9 mouse cellular contexts compared by ENCODE assay signal in genomic region chr2:127453764-127454163, GRCm38 (mm10). TPM values are rescaled to one million over a fixed set of nuclear protein-coding genes. Genes with fewer than 3 reads are reported as not detected.
A peak's percentile ranks its signal among the peaks of the same experiment; 100 is the strongest.
DNase-seq lines count a peak whose midpoint lies in the region; ATAC-seq and TF ChIP-seq lines count a peak whose summit lies in the region.
"Had no signal": no experiment of that assay in that cellular context is flagged by ENCODE, and none has a peak within 500 bp of the region (broad histone marks: within the 10 kb centered on the region; RNA-seq: fewer than 3 reads in every experiment).

No protein-coding gene starts in this region.

- H3K36me3 ChIP-seq in neural tube, embryonic 15.5 days: no peaks in the 10 kb centered on the region
- H3K36me3 ChIP-seq in limb, embryonic 11.5 days (ENCODE audit: control insufficient read depth, insufficient read depth, low read length): no peaks in the 10 kb centered on the region
- H3K36me3 ChIP-seq: hindbrain, embryonic 15.5 days had no signal

- H3K4me1 ChIP-seq in neural tube, embryonic 15.5 days: no peaks in the 10 kb centered on the region
- no peaks in the 10 kb centered on the region for H3K4me1 ChIP-seq in bone marrow macrophage, adult 2 months (ENCODE audit: control insufficient read depth, insufficient read depth, low read length)
- no peaks in the 10 kb centered on the region for H3K4me1 ChIP-seq in embryonic fibroblast, embryonic 13.5 days (ENCODE audit: control insufficient read depth, insufficient read depth, low read length)
- H3K4me1 ChIP-seq in limb, embryonic 11.5 days (ENCODE audit: control insufficient read depth, insufficient read depth, low read length): no peaks in the 10 kb centered on the region
- H3K4me1 ChIP-seq: hindbrain, embryonic 15.5 days had no signal

- no peak overlapping the region for H3K4me3 ChIP-seq in neural tube, embryonic 15.5 days (replicated peaks)
- no peak overlapping the region for H3K4me3 ChIP-seq in bone marrow macrophage, adult 2 months (ENCODE audit: insufficient read depth, low read length)
- no peak overlapping the region for H3K4me3 ChIP-seq in embryonic fibroblast, embryonic 13.5 days (ENCODE audit: insufficient read depth, low read length)
- H3K4me3 ChIP-seq in limb, embryonic 11.5 days (ENCODE audit: low read depth, low read length): no peak overlapping the region
- H3K4me3 ChIP-seq: hindbrain, embryonic 15.5 days had no signal

- no peak overlapping the region for H3K27ac ChIP-seq in neural tube, embryonic 15.5 days (replicated peaks)
- no peak overlapping the region for H3K27ac ChIP-seq in bone marrow macrophage, adult 2 months (ENCODE audit: insufficient read depth, low read depth, low read length)
- H3K27ac ChIP-seq in embryonic fibroblast, embryonic 13.5 days (ENCODE audit: insufficient read depth, low read length): no peak overlapping the region
- H3K27ac ChIP-seq in limb, embryonic 11.5 days (replicated peaks; ENCODE audit: low read depth, low read length): no peak overlapping the region
- H3K27ac ChIP-seq: hindbrain, embryonic 15.5 days had no signal

- no peak overlapping the region for H3K9ac ChIP-seq in neural tube, embryonic 15.5 days (replicated peaks)
- no peak overlapping the region for H3K9ac ChIP-seq in limb, embryonic 11.5 days (ENCODE audit: low read length)
- H3K9ac ChIP-seq: hindbrain, embryonic 15.5 days had no signal

- 3% methylated on average over 5 of the region's 5 CpGs for WGBS in neural tube, embryonic 15.5 days
- 7% methylated on average over 5 of the region's 5 CpGs for WGBS in limb, embryonic 11.5 days

- peaks cover 16% of the 10 kb centered on the region; the same call in 1 of the 2 replicates for H3K27me3 ChIP-seq in neural tube, embryonic 15.5 days (replicated peaks)
- no peaks in the 10 kb centered on the region for H3K27me3 ChIP-seq in limb, embryonic 11.5 days (ENCODE audit: control insufficient read depth, insufficient read depth, low read length)

- peak; percentile 72 for DNase-seq in neural tube, embryonic 10.5 days (ENCODE audit: extremely low spot score, low spot score)
- DNase-seq in induced T-regulatory cell, adult 2 months (ENCODE audit: low read depth): peak; percentile 76
- DNase-seq in limb, embryonic 11.5 days (ENCODE audit: low spot score): peak; percentile 82
- peak; percentile 65 for DNase-seq in ovary, postnatal 14 days (ENCODE audit: low spot score)
- peak; percentile 62 for DNase-seq in thymus, postnatal 25 days

- no peak for TF ChIP-seq POLR2A in bone marrow macrophage, adult 2 months (IDR thresholded peaks at IDR 0.05; ENCODE audit: borderline replicate concordance, low read depth, low read length)
- TF ChIP-seq POLR2A in embryonic fibroblast, embryonic 13.5 days (IDR thresholded peaks at IDR 0.05; ENCODE audit: low read depth, low read length): no peak

- no peak for ATAC-seq in neural tube, embryonic 15.5 days (ENCODE audit: low FRiP score)
- no peak for ATAC-seq in limb, embryonic 11.5 days (ENCODE audit: insufficient number of reproducible peaks, low FRiP score, low TSS enrichment, low read depth)

- peak; percentile 85 for TF ChIP-seq CTCF in bone marrow macrophage, adult 2 months (IDR thresholded peaks at IDR 0.05; ENCODE audit: low read depth, low read length)
- TF ChIP-seq CTCF in embryonic fibroblast, embryonic 13.5 days (IDR thresholded peaks at IDR 0.05; ENCODE audit: borderline replicate concordance, insufficient read depth, low read length): peak; percentile 51; the same call in 1 of the 2 replicates

- H3K4me2 ChIP-seq in neural tube, embryonic 15.5 days: no peak overlapping the region
- no peak overlapping the region for H3K4me2 ChIP-seq in limb, embryonic 11.5 days (ENCODE audit: low read depth, severe bottlenecking)
- H3K4me2 ChIP-seq: hindbrain, embryonic 15.5 days had no signal

- H3K9me3 ChIP-seq in neural tube, embryonic 15.5 days (replicated peaks): no peaks in the 10 kb centered on the region
- H3K9me3 ChIP-seq in limb, embryonic 11.5 days (ENCODE audit: control insufficient read depth, low read length): no peaks in the 10 kb centered on the region
- H3K9me3 ChIP-seq: hindbrain, embryonic 15.5 days had no signal

RNA-seq across cellular contexts. Expression of gene Fahd2a, which starts 9.4 kb away (rescaled TPM):
- polyA plus RNA-seq in neural tube, embryonic 15.5 days (2015; fragmentation: Nextera tagmentation; extraction: Ambion mirVana): 31.2 and 36.4 TPM in 2 replicates
- polyA plus RNA-seq in bone marrow macrophage, adult 2 months (2012; ENCODE audit: insufficient read depth, insufficient read length, missing spikeins): 11.9 and 16.9 TPM in 2 replicates
- 5.1 and 12.3 TPM in 2 replicates for polyA plus RNA-seq in embryonic fibroblast, embryonic 13.5 days (2011; ENCODE audit: insufficient read length, low read depth, missing spikeins)
- polyA plus RNA-seq in limb, embryonic 11.5 days (2014; fragmentation: Nextera tagmentation; extraction: Ambion mirVana): 20.7 and 28.3 TPM in 2 replicates

RNA-seq across cellular contexts. Expression of gene Gpat2, which starts 28.8 kb away (rescaled TPM):
- 0.05 and 0.32 TPM in 2 replicates for polyA plus RNA-seq in neural tube, embryonic 15.5 days (2015; fragmentation: Nextera tagmentation; extraction: Ambion mirVana)
- polyA plus RNA-seq in bone marrow macrophage, adult 2 months (2012; ENCODE audit: insufficient read depth, insufficient read length, missing spikeins): not detected in 2 replicates
- polyA plus RNA-seq in embryonic fibroblast, embryonic 13.5 days (2011; ENCODE audit: insufficient read length, low read depth, missing spikeins): not detected in 2 replicates
- polyA plus RNA-seq in limb, embryonic 11.5 days (2014; fragmentation: Nextera tagmentation; extraction: Ambion mirVana): 0.09 TPM in 1 of 2 replicates, not detected in the other
